Mouse (Mus musculus) liver, embryonic 16.5 days (tissue): ENCODE results near the gene Eloa. TPM values are rescaled to one million over a fixed set of nuclear protein-coding genes. Genes with fewer than 3 reads are reported as not detected.
A peak's percentile ranks its signal among the peaks of the same experiment; 100 is the strongest.

ENCODE experiments used
- ATAC-seq: fragments of 200-750 bp; cut with Nextera tagmentation; 2 replicates; pipeline ENCODE4 v1.8.0; 2017; ENCODE audit warnings: low read depth, mild to moderate bottlenecking, moderate number of reproducible peaks, moderate library complexity
- H3K27ac ChIP-seq: fragments of 300-500 bp; sonication (generic); 2 replicates; pipeline ENCODE4 v1.5.1; 2014; ENCODE audit warnings: mild to moderate bottlenecking, low read length
- H3K27me3 ChIP-seq: fragments of 300-500 bp; sonication (generic); 2 replicates; pipeline ENCODE4 v1.6.1; 2014; ENCODE audit warnings: low read depth, low read length, mixed read lengths; ENCODE audit not compliant: control insufficient read depth, insufficient read depth
- H3K36me3 ChIP-seq: fragments of 300-500 bp; sonication (generic); 2 replicates; pipeline ENCODE4 v1.6.1; 2014; ENCODE audit warnings: mild to moderate bottlenecking; ENCODE audit not compliant: control insufficient read depth, insufficient read depth
- H3K4me1 ChIP-seq: fragments of 300-500 bp; sonication (generic); 2 replicates; pipeline ENCODE4 v1.6.1; 2014; ENCODE audit warnings: low read depth, low read length, mixed read lengths; ENCODE audit not compliant: control insufficient read depth
- H3K4me2 ChIP-seq: fragments of 300-500 bp; sonication (generic); 2 replicates; pipeline ENCODE4 v1.6.1; 2014; ENCODE audit warnings: low read depth, low read length, mixed read lengths
- H3K4me3 ChIP-seq: fragments of 300-500 bp; sonication (generic); 2 replicates; pipeline ENCODE4 v1.5.1; 2014; ENCODE audit warnings: low read depth, mild to moderate bottlenecking, low read length
- H3K9ac ChIP-seq: fragments of 300-500 bp; sonication (generic); 2 replicates; pipeline ENCODE4 v1.6.1; 2014; ENCODE audit warnings: low read depth, low read length
- H3K9me3 ChIP-seq: fragments of 300-500 bp; sonication (generic); replicated peaks from 2 replicates; pipeline ENCODE4 v1.6.1; 2016; ENCODE audit warnings: low read length; ENCODE audit not compliant: control insufficient read depth
- WGBS: fragments of 180-500 bp; shearing (Covaris S2); extraction: QIAGEN DNeasy Blood & Tissue Kit; methylation state at CpG from one replicate; pipeline ENCODE4 v1.1.7; 2014; ENCODE audit not compliant: insufficient replicate concordance; 5-methylcytosine and 5-hydroxymethylcytosine counted together
- polyA plus RNA-seq: library from polyadenylated mRNA; unstranded; fragments of >200 nt; fragmentation: Nextera tagmentation; extraction: Ambion mirVana; gene quantifications from 2 replicates; pipeline ENCODE4 v1.2.1, GENCODE M21; 2015

The Eloa gene
- polyA plus RNA-seq, 1 experiment from 2014 or later = 29.1 TPM

- Histone ChIP-seq H3K9ac (no peak overlapping the region), H3K36me3 (peaks cover 8% of the 10 kb centered on the region), H3K4me1 (no peaks in the 10 kb centered on the region; the same call in 1 of the 2 replicates), H3K4me2 (no peak overlapping the region), H3K27me3 (no peaks in the 10 kb centered on the region), H3K27ac (no peak overlapping the region), H3K4me3 (no peak overlapping the region), H3K9me3 (no peaks in the 10 kb centered on the region)
- ATAC-seq = no peak
- WGBS = 68% methylated on average over 6 of the region's 6 CpGs
Measured at GRCm38 (mm10) chr4:136043784-136044400, 22.3 kb upstream of the Eloa start.

GRCm38 (mm10) chr4:136035078-136035477 lies 13.5 kb upstream of the Eloa start:
- no peak overlapping the region for H3K4me3 ChIP-seq
- no peak overlapping the region; the same call in 1 of the 2 replicates for H3K27ac ChIP-seq
- peaks cover 23% of the 10 kb centered on the region for H3K4me1 ChIP-seq
- H3K4me2 ChIP-seq = no peak overlapping the region
- WGBS = 31% methylated on average over 4 of the region's 4 CpGs
- no peaks in the 10 kb centered on the region for H3K9me3 ChIP-seq
- H3K27me3 ChIP-seq = no peaks in the 10 kb centered on the region
- no peak for ATAC-seq
- no peak overlapping the region for H3K9ac ChIP-seq
- H3K36me3 ChIP-seq = no peaks in the 10 kb centered on the region

- ATAC-seq = no peak
Measured at GRCm38 (mm10) chr4:136033231-136033630, 11.7 kb upstream of the Eloa start.

GRCm38 (mm10) chr4:136030968-136031909 lies 9.7 kb upstream of the Eloa start:
- H3K4me3 ChIP-seq = peak overlapping the region; percentile 11; the same call in 1 of the 2 replicates
- H3K9ac ChIP-seq = peak overlapping the region; percentile 25
- 5% methylated on average over 8 of the region's 8 CpGs for WGBS
- H3K4me1 ChIP-seq = peaks cover 48% of the 10 kb centered on the region
- peak overlapping the region; percentile 86 for H3K27ac ChIP-seq
- peak; percentile 90 for ATAC-seq
- H3K9me3 ChIP-seq = no peaks in the 10 kb centered on the region
- H3K36me3 ChIP-seq = no peaks in the 10 kb centered on the region
- no peaks in the 10 kb centered on the region for H3K27me3 ChIP-seq
- peak overlapping the region; percentile 42 for H3K4me2 ChIP-seq

More at GRCm38 (mm10) chr4:136033231-136033630, 11.7 kb upstream of the Eloa start:
- Histone ChIP-seq H3K4me1 (peaks cover 37% of the 10 kb centered on the region), H3K36me3 (no peaks in the 10 kb centered on the region), H3K27me3 (no peaks in the 10 kb centered on the region), H3K27ac (no peak overlapping the region), H3K9ac (no peak overlapping the region), H3K9me3 (no peaks in the 10 kb centered on the region), H3K4me2 (no peak overlapping the region), H3K4me3 (no peak overlapping the region)
- 35% methylated on average over 1 of the region's 1 CpGs for WGBS

GRCm38 (mm10) chr4:136028689-136029088 lies 7.1 kb upstream of the Eloa start:
- Histone ChIP-seq H3K4me2 (peak overlapping the region; percentile 53), H3K4me3 (peak overlapping the region; percentile 34), H3K9ac (peak overlapping the region; percentile 47), H3K4me1 (peaks cover 44% of the 10 kb centered on the region), H3K36me3 (no peaks in the 10 kb centered on the region), H3K27me3 (no peaks in the 10 kb centered on the region), H3K9me3 (no peaks in the 10 kb centered on the region), H3K27ac (peak overlapping the region; percentile 79)
- 29% methylated on average over 5 of the region's 5 CpGs for WGBS
- ATAC-seq = no peak

- WGBS = 31% methylated on average over 19 of the region's 19 CpGs
- H3K9ac ChIP-seq = peak overlapping the region; percentile 47
- peak overlapping the region; percentile 53 for H3K4me2 ChIP-seq
- no peaks in the 10 kb centered on the region for H3K36me3 ChIP-seq
- ATAC-seq = no peak
- H3K9me3 ChIP-seq = no peaks in the 10 kb centered on the region
- H3K4me1 ChIP-seq = peaks cover 42% of the 10 kb centered on the region
- H3K27me3 ChIP-seq = no peaks in the 10 kb centered on the region
- peak overlapping the region; percentile 79 for H3K27ac ChIP-seq
- peak overlapping the region; percentile 34 for H3K4me3 ChIP-seq
Measured at GRCm38 (mm10) chr4:136028132-136028564, 6.6 kb upstream of the Eloa start.

GRCm38 (mm10) chr4:136027416-136028131 lies 6.0 kb upstream of the Eloa start:
- WGBS = 65% methylated on average over 8 of the region's 8 CpGs
- Histone ChIP-seq H3K4me3 (no peak overlapping the region), H3K9ac (no peak overlapping the region; the same call in 1 of the 2 replicates), H3K4me2 (peak overlapping the region; percentile 53; the same call in 1 of the 2 replicates), H3K27me3 (no peaks in the 10 kb centered on the region), H3K36me3 (no peaks in the 10 kb centered on the region), H3K4me1 (peaks cover 42% of the 10 kb centered on the region), H3K27ac (peak overlapping the region; percentile 79), H3K9me3 (no peaks in the 10 kb centered on the region)
- ATAC-seq = no peak

- no peak overlapping the region for H3K4me2 ChIP-seq
- no peak overlapping the region for H3K9ac ChIP-seq
- H3K27ac ChIP-seq = no peak overlapping the region
- H3K27me3 ChIP-seq = no peaks in the 10 kb centered on the region
- 79% methylated on average over 1 of the region's 1 CpGs for WGBS
- no peak for ATAC-seq
- H3K9me3 ChIP-seq = no peaks in the 10 kb centered on the region
- no peak overlapping the region for H3K4me3 ChIP-seq
- H3K36me3 ChIP-seq = no peaks in the 10 kb centered on the region
- peaks cover 32% of the 10 kb centered on the region for H3K4me1 ChIP-seq
Measured at GRCm38 (mm10) chr4:136025350-136025749, 3.8 kb upstream of the Eloa start.
